In genomic region chr19:5407133-5407532, GRCm38 (mm10) we compare ENCODE assay signal across 1 mouse cellular context.
TF ChIP-seq lines count a peak whose summit lies in the region.

No protein-coding gene starts in this region.

TF ChIP-seq in MEL, 35 proteins besides CTCF, POLR2A, EP300 and RAD21:
- TF ChIP-seq MYB (IDR thresholded peaks at IDR 0.05; ENCODE audit: low read depth, low read length) (no peak), SIN3A (IDR thresholded peaks at IDR 0.05; ENCODE audit: low read length) (0 out of 2 replicates have a peak, but pooled peaks have one; percentile 15), ZNF384 (IDR thresholded peaks at IDR 0.05; ENCODE audit: low read depth, low read length) (no peak), MEF2A (IDR thresholded peaks at IDR 0.05; ENCODE audit: extremely low read depth, insufficient replicate concordance, low read depth, low read length, poor library complexity, severe bottlenecking) (no peak), SMC3 (IDR thresholded peaks at IDR 0.05; ENCODE audit: low read depth, low read length) (peak; percentile 36; the same call in 1 of the 2 replicates)
